Mouse (Mus musculus) small intestine, adult 2 months (tissue): ENCODE data around the gene Clip3.

Experiments
- CTCF ChIP-seq: fragments of 200-500 bp; IDR thresholded peaks from 2 replicates; pipeline ENCODE4 v1.5.1; 2012; ENCODE audit warnings: low read depth, mild to moderate bottlenecking, control low read depth, inconsistent platforms, low read length, moderate library complexity, mixed read lengths; ENCODE audit not compliant: insufficient replicate concordance, insufficient read length; ENCODE audit errors: extremely low read depth
- POLR2A ChIP-seq: fragments of 200-500 bp; IDR thresholded peaks from 2 replicates; pipeline ENCODE4 v1.6.1; 2012; ENCODE audit warnings: low read depth, mild to moderate bottlenecking, control low read depth, inconsistent platforms, low read length, moderate library complexity

- TF ChIP-seq CTCF (no peak), POLR2A (no peak)
Observed at GRCm38 (mm10) chr7:30306083-30306779, 14.7 kb downstream of the Clip3 start.
